In genomic region chr12:75713596-75713995, GRCm38 (mm10) we compare ENCODE assay signal across 30 mouse cellular contexts.
"Had no signal": no experiment of that assay in that cellular context is flagged by ENCODE, and none has a peak within 500 bp of the region (broad histone marks: within the 10 kb centered on the region; RNA-seq: fewer than 3 reads in every experiment).

No protein-coding gene starts in this region.

- H3K4me3 ChIP-seq: limb, embryonic 10.5 days; limb, embryonic 12.5 days; limb, embryonic 13.5 days; limb, embryonic 15.5 days; liver, embryonic 12.5 days; liver, embryonic 13.5 days; liver, embryonic 15.5 days; lung, embryonic 15.5 days; megakaryocyte, embryonic 14.5 days; midbrain, embryonic 10.5 days; midbrain, embryonic 12.5 days; midbrain, embryonic 13.5 days; midbrain, embryonic 15.5 days; myocyte had no signal

- H3K36me3 ChIP-seq: lung, embryonic 15.5 days; midbrain, embryonic 10.5 days; midbrain, embryonic 15.5 days had no signal

- DNase-seq: left cerebral cortex, postnatal 4 days; liver; liver, embryonic 13.5 days; liver, postnatal 0 days; lung, adult 18-20 months; lung, adult 2 months; lung, embryonic 14.5 days; lung, postnatal 10 days; lung, postnatal 14 days; lung, postnatal 36 days; lung, postnatal 4 days; midbrain, embryonic 14.5 days had no signal

- H3K4me1 ChIP-seq: limb, embryonic 10.5 days; limb, embryonic 13.5 days; limb, embryonic 15.5 days; lung, embryonic 15.5 days; midbrain, embryonic 10.5 days; midbrain, embryonic 12.5 days; midbrain, embryonic 13.5 days; midbrain, embryonic 15.5 days had no signal

- ATAC-seq: liver, embryonic 12.5 days; liver, postnatal 0 days; lung, postnatal 0 days; midbrain, embryonic 13.5 days; midbrain, embryonic 15.5 days; midbrain, embryonic 16.5 days had no signal

- H3K9ac ChIP-seq: limb, embryonic 12.5 days; limb, embryonic 13.5 days; limb, embryonic 15.5 days; liver, embryonic 12.5 days; liver, embryonic 13.5 days; liver, embryonic 14.5 days; liver, embryonic 15.5 days; liver, postnatal 0 days; lung, embryonic 14.5 days; lung, embryonic 15.5 days; midbrain, embryonic 12.5 days; midbrain, embryonic 13.5 days; midbrain, embryonic 15.5 days had no signal

- H3K27me3 ChIP-seq: limb, embryonic 12.5 days; limb, embryonic 13.5 days; limb, embryonic 15.5 days; liver, embryonic 12.5 days; liver, embryonic 13.5 days; liver, embryonic 15.5 days; lung, embryonic 15.5 days; megakaryocyte, embryonic 14.5 days; midbrain, embryonic 12.5 days; midbrain, embryonic 13.5 days; midbrain, embryonic 15.5 days had no signal

- H3K4me2 ChIP-seq: limb, embryonic 12.5 days; limb, embryonic 13.5 days; limb, embryonic 15.5 days; liver, embryonic 11.5 days; liver, embryonic 12.5 days; liver, embryonic 13.5 days; liver, embryonic 15.5 days; lung, embryonic 14.5 days; lung, embryonic 15.5 days; midbrain, embryonic 12.5 days; midbrain, embryonic 13.5 days; midbrain, embryonic 15.5 days had no signal

- H3K9me3 ChIP-seq: limb, embryonic 10.5 days; limb, embryonic 12.5 days; limb, embryonic 13.5 days; limb, embryonic 15.5 days; liver, embryonic 12.5 days; liver, embryonic 13.5 days; liver, embryonic 15.5 days; lung, embryonic 15.5 days; megakaryocyte, embryonic 14.5 days; midbrain, embryonic 10.5 days; midbrain, embryonic 12.5 days; midbrain, embryonic 13.5 days; midbrain, embryonic 15.5 days had no signal

- H3K27ac ChIP-seq: limb, embryonic 10.5 days; limb, embryonic 12.5 days; limb, embryonic 13.5 days; limb, embryonic 15.5 days; liver, embryonic 12.5 days; liver, embryonic 13.5 days; liver, embryonic 14.5 days; liver, embryonic 15.5 days; lung, embryonic 15.5 days; macrophage; midbrain, embryonic 10.5 days; midbrain, embryonic 12.5 days; midbrain, embryonic 13.5 days; midbrain, embryonic 15.5 days had no signal
